Mouse (Mus musculus) cortical plate, adult 2 months (tissue): ENCODE measurements around the gene Pbld2. TPM values are rescaled to one million over a fixed set of nuclear protein-coding genes. Genes with fewer than 3 reads are reported as not detected.

ENCODE experiments used
- H3K27ac ChIP-seq: fragments of 200-500 bp; 2 replicates; pipeline ENCODE4 v1.5.1; 2012; ENCODE audit warnings: low read length, control low read depth, inconsistent platforms; ENCODE audit not compliant: insufficient read depth
- H3K4me1 ChIP-seq: fragments of 200-500 bp; 2 replicates; pipeline ENCODE4 v1.6.1; 2011; ENCODE audit warnings: low read length; ENCODE audit not compliant: control insufficient read depth, insufficient read depth
- H3K4me3 ChIP-seq: fragments of 200-500 bp; 2 replicates; pipeline ENCODE4 v1.5.1; 2011; ENCODE audit warnings: mild to moderate bottlenecking, low read length, control low read depth; ENCODE audit not compliant: insufficient read depth
- CTCF ChIP-seq: fragments of 200-500 bp; IDR thresholded peaks from 2 replicates; pipeline ENCODE4 v1.5.1; 2011; ENCODE audit warnings: mild to moderate bottlenecking, control low read depth, low read length; ENCODE audit not compliant: insufficient read depth; ENCODE audit errors: extremely low read depth
- POLR2A ChIP-seq: fragments of 200-500 bp; IDR thresholded peaks from 2 replicates; pipeline ENCODE4 v1.6.1; 2011; ENCODE audit warnings: mild to moderate bottlenecking, low read length, control low read depth; ENCODE audit not compliant: insufficient read depth; ENCODE audit errors: extremely low read depth
- polyA plus RNA-seq: library from polyadenylated mRNA; depleted of rRNA; stranded (reverse); fragments of >200 nt; gene quantifications from 2 replicates; pipeline ENCODE4 v1.2.3, GENCODE M21; 2012; rRNA removed

Gene Pbld2
- polyA plus RNA-seq, 1 experiment = 3.1 TPM

DNA sequence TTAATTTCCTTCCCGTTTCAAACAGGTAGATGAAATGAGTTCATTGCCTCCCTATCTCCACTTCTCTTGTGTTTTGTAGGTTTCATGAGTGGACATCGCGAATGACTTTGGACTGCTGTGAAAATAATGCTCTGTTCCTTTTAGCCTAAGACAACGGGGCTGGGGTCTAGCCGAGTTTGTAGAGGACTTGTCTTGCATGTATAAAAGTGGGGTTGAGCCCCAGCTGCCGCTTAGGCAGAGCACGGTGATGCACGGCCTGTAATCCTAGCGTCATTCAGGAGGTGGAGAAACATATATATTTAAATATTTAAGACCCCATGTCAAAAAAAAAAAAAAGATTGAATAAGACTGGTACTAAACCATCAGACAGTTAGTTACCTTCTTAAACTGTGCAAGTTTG lies 76.5 kb downstream of the Pbld2 start:
- Histone ChIP-seq H3K4me1 (no peaks in the 10 kb centered on the region), H3K27ac (peak overlapping the region; percentile 38), H3K4me3 (peak overlapping the region; percentile 56)
- TF ChIP-seq CTCF = no peak
- no peak for TF ChIP-seq POLR2A

Other genes starting within 250 kb of the Pbld2 start
- gene Ccar1, start 232.0 kb upstream of the Pbld2 start, polyA plus RNA-seq = 29.9 TPM in 2 replicates
- gene Tet1, start 115.3 kb upstream of the Pbld2 start, polyA plus RNA-seq = 3.0 and 3.2 TPM in 2 replicates
- gene Slc25a16, start 103.7 kb upstream of the Pbld2 start, polyA plus RNA-seq = 35.3 and 36.5 TPM in 2 replicates
- gene Dna2, start 77.3 kb upstream of the Pbld2 start, polyA plus RNA-seq = 2.3 and 2.8 TPM in 2 replicates
- 58.9 and 63.7 TPM in 2 replicates for gene Rufy2, start 44.1 kb upstream of the Pbld2 start, polyA plus RNA-seq
- 78.7 and 86.6 TPM in 2 replicates for gene Hnrnph3, start 98 bp upstream of the Pbld2 start, polyA plus RNA-seq
- 0.17 and 0.19 TPM in 2 replicates for gene Pbld1, start 35.8 kb downstream of the Pbld2 start, polyA plus RNA-seq
- 2.8 and 3.7 TPM in 2 replicates for gene Atoh7, start 75.3 kb downstream of the Pbld2 start, polyA plus RNA-seq
- gene Mypn, start 179.6 kb downstream of the Pbld2 start, polyA plus RNA-seq = 2.5 TPM in 2 replicates
- 39.4 and 44.0 TPM in 2 replicates for gene Herc4, start 219.5 kb downstream of the Pbld2 start, polyA plus RNA-seq